Mouse (Mus musculus) limb, embryonic 15.5 days (tissue): ENCODE results near the gene Rnasek. TPM values are rescaled to one million over a fixed set of nuclear protein-coding genes. Genes with fewer than 3 reads are reported as not detected.

Experiments used
- ATAC-seq: fragments of 200-750 bp; cut with Nextera tagmentation; 2 replicates; pipeline ENCODE4 v1.8.0; 2017; ENCODE audit warnings: low read depth, moderate TSS enrichment; ENCODE audit not compliant: insufficient number of reproducible peaks, low FRiP score, low TSS enrichment
- H3K27ac ChIP-seq: fragments of 300-500 bp; sonication (generic); 2 replicates; pipeline ENCODE4 v1.5.1; 2015; ENCODE audit warnings: moderate library complexity, mild to moderate bottlenecking, inconsistent platforms
- H3K27me3 ChIP-seq: fragments of 300-500 bp; sonication (generic); 2 replicates; pipeline ENCODE4 v1.6.1; 2015; ENCODE audit warnings: inconsistent platforms
- H3K36me3 ChIP-seq: fragments of 300-500 bp; sonication (generic); 2 replicates; pipeline ENCODE4 v1.6.1; 2015; ENCODE audit warnings: inconsistent platforms
- H3K4me1 ChIP-seq: fragments of 300-500 bp; sonication (generic); 2 replicates; pipeline ENCODE4 v1.6.1; 2015; ENCODE audit warnings: inconsistent platforms
- H3K4me2 ChIP-seq: fragments of 300-500 bp; sonication (generic); 2 replicates; pipeline ENCODE4 v1.6.1; 2015; ENCODE audit warnings: mild to moderate bottlenecking, inconsistent platforms
- H3K4me3 ChIP-seq: fragments of 300-500 bp; sonication (generic); 2 replicates; pipeline ENCODE4 v1.5.1; 2015; ENCODE audit warnings: mild to moderate bottlenecking, inconsistent platforms
- H3K9ac ChIP-seq: fragments of 300-500 bp; sonication (generic); 2 replicates; pipeline ENCODE4 v1.6.1; 2015; ENCODE audit warnings: inconsistent platforms
- H3K9me3 ChIP-seq: fragments of 300-500 bp; sonication (generic); 2 replicates; pipeline ENCODE4 v1.6.1; 2016; ENCODE audit warnings: inconsistent platforms
- WGBS: fragments of 180-500 bp; shearing (Covaris S2); methylation state at CpG from one replicate; pipeline ENCODE4 v1.1.7; 2015; 5-methylcytosine and 5-hydroxymethylcytosine counted together
- polyA plus RNA-seq: library from polyadenylated mRNA; unstranded; fragments of >200 nt; fragmentation: Nextera tagmentation; extraction: Ambion mirVana; gene quantifications from 2 replicates; pipeline ENCODE4 v1.2.1, GENCODE M21; 2015

Rnasek gene
- 219 and 226 TPM in 2 replicates for polyA plus RNA-seq

GRCm38 (mm10) chr11:70239541-70240279, at the start of gene Rnasek, which contains the start of gene Gm21988:
Rnasek (minus strand) TSS chr11:70239842.
Gm21988 (minus strand) TSS chr11:70239830.
- Histone ChIP-seq H3K4me2 (peak within 1 kb of the TSS; percentile 88), H3K9ac (peak within 1 kb of the TSS; percentile 85), H3K4me1 (peaks cover 33% of the 10 kb centered on the region), H3K27ac (peak within 1 kb of the TSS; percentile 92), H3K4me3 (peak within 1 kb of the TSS; percentile 82), H3K36me3 (peaks cover 13% of the 10 kb centered on the region), H3K27me3 (no peaks in the 10 kb centered on the region), H3K9me3 (no peaks in the 10 kb centered on the region)
- peak; percentile 33 for ATAC-seq
- WGBS, result under 1% methylated on average over 30 of the region's 35 CpGs

GRCm38 (mm10) chr11:70289236-70289635, 49.6 kb upstream of the Rnasek start:
- ATAC-seq, result no peak
- Histone ChIP-seq H3K27me3 (no peaks in the 10 kb centered on the region), H3K27ac (no peak overlapping the region), H3K4me2 (no peak overlapping the region), H3K36me3 (no peaks in the 10 kb centered on the region), H3K9me3 (no peaks in the 10 kb centered on the region), H3K9ac (no peak overlapping the region), H3K4me3 (no peak overlapping the region), H3K4me1 (peaks cover 8% of the 10 kb centered on the region)
- 33% methylated on average over 6 of the region's 6 CpGs for WGBS

- Histone ChIP-seq H3K9me3 (no peaks in the 10 kb centered on the region), H3K4me1 (peaks cover 8% of the 10 kb centered on the region), H3K36me3 (no peaks in the 10 kb centered on the region), H3K4me3 (no peak overlapping the region), H3K9ac (no peak overlapping the region), H3K4me2 (no peak overlapping the region), H3K27ac (no peak overlapping the region), H3K27me3 (no peaks in the 10 kb centered on the region)
- ATAC-seq, result no peak
- WGBS, result 42% methylated on average over 10 of the region's 10 CpGs
These were observed 48.5 kb upstream of the Rnasek start for GRCm38 (mm10) chr11:70288102-70288501.

GRCm38 (mm10) chr11:70285686-70286085, 46.0 kb upstream of the Rnasek start:
- Histone ChIP-seq H3K4me3 (no peak overlapping the region), H3K27ac (no peak overlapping the region), H3K9ac (no peak overlapping the region), H3K4me2 (no peak overlapping the region), H3K27me3 (no peaks in the 10 kb centered on the region), H3K9me3 (no peaks in the 10 kb centered on the region), H3K4me1 (peaks cover 8% of the 10 kb centered on the region), H3K36me3 (no peaks in the 10 kb centered on the region)
- ATAC-seq, result no peak
- WGBS, result 62% methylated on average over 5 of the region's 5 CpGs

GRCm38 (mm10) chr11:70284757-70285156, 45.1 kb upstream of the Rnasek start:
- Histone ChIP-seq H3K27ac (no peak overlapping the region), H3K4me3 (no peak overlapping the region), H3K27me3 (no peaks in the 10 kb centered on the region), H3K9ac (no peak overlapping the region), H3K4me1 (peaks cover 12% of the 10 kb centered on the region), H3K36me3 (no peaks in the 10 kb centered on the region), H3K4me2 (no peak overlapping the region), H3K9me3 (no peaks in the 10 kb centered on the region)
- ATAC-seq, result no peak
- 57% methylated on average over 3 of the region's 3 CpGs for WGBS

DNA sequence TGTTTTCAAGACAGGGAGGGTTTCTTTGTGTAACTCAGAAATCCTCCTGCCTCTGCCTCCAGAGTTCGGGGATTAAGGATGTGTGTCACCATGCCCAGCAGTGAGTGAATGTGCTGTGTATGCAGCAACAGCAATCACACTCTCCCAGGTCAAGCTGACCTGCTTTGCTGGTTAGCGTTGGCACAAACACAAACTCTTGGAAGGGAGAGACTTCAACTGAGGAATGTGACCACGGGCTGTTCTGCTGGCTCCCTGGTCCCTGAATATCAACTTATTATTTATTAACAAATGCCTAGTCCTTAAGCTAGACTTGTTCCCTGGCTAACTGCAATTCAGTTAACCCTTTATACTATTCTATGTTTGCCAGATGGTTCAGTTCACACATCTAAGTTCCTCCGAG, 44.0 kb upstream of the Rnasek start:
- Histone ChIP-seq H3K4me3 (no peak overlapping the region), H3K4me2 (no peak overlapping the region), H3K27me3 (no peaks in the 10 kb centered on the region), H3K9ac (no peak overlapping the region), H3K36me3 (no peaks in the 10 kb centered on the region), H3K27ac (no peak overlapping the region), H3K9me3 (no peaks in the 10 kb centered on the region), H3K4me1 (peaks cover 7% of the 10 kb centered on the region)
- no peak for ATAC-seq
- 78% methylated on average over 4 of the region's 4 CpGs for WGBS

- no peak overlapping the region for H3K4me2 ChIP-seq
- no peaks in the 10 kb centered on the region for H3K9me3 ChIP-seq
- no peak overlapping the region for H3K4me3 ChIP-seq
- no peak overlapping the region for H3K9ac ChIP-seq
- no peaks in the 10 kb centered on the region for H3K36me3 ChIP-seq
- no peak for ATAC-seq
- WGBS, result 52% methylated on average over 3 of the region's 3 CpGs
- no peaks in the 10 kb centered on the region for H3K27me3 ChIP-seq
- H3K4me1 ChIP-seq, result 0 out of 2 replicates have a peak, but pooled peaks cover 4% of the 10 kb centered on the region
- H3K27ac ChIP-seq, result no peak overlapping the region
These were observed 40.8 kb upstream of the Rnasek start for GRCm38 (mm10) chr11:70280441-70280840.

GRCm38 (mm10) chr11:70278961-70279360, 39.3 kb upstream of the Rnasek start:
- H3K27me3 ChIP-seq, result no peaks in the 10 kb centered on the region
- 73% methylated on average over 3 of the region's 3 CpGs for WGBS
- no peak overlapping the region for H3K27ac ChIP-seq
- H3K36me3 ChIP-seq, result no peaks in the 10 kb centered on the region
- no peak overlapping the region for H3K4me3 ChIP-seq
- H3K4me1 ChIP-seq, result 0 out of 2 replicates have a peak, but pooled peaks cover 4% of the 10 kb centered on the region
- ATAC-seq, result no peak
- H3K4me2 ChIP-seq, result no peak overlapping the region
- no peak overlapping the region for H3K9ac ChIP-seq
- no peaks in the 10 kb centered on the region for H3K9me3 ChIP-seq

DNA sequence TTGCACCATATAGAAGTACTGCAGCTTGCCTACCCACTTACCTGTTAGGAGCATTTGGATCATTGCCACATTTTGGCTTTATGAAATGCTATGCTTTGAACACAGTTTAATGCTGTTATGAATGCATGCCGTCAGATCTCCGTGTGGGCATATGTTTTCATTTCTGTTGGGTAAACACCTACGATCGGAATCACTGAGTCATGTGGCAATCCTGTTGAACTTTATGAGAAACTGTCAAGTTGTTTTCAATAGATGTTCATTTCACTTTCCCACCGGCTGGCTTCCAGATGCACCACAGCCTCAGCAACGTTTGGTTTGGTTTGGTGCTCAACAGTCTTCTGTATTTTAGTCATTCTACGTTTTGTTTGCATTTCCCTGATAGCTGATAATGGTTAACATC, 32.0 kb upstream of the Rnasek start:
- Histone ChIP-seq H3K27me3 (no peaks in the 10 kb centered on the region), H3K4me3 (no peak overlapping the region), H3K9me3 (no peaks in the 10 kb centered on the region), H3K36me3 (no peaks in the 10 kb centered on the region), H3K27ac (no peak overlapping the region), H3K4me1 (peaks cover 4% of the 10 kb centered on the region; the same call in 1 of the 2 replicates), H3K4me2 (no peak overlapping the region), H3K9ac (no peak overlapping the region)
- WGBS, result 51% methylated on average over 7 of the region's 7 CpGs
- ATAC-seq, result no peak

- H3K27ac ChIP-seq, result peak overlapping the region; percentile 79
These were observed 26.8 kb upstream of the Rnasek start for GRCm38 (mm10) chr11:70266405-70266804.

DNA sequence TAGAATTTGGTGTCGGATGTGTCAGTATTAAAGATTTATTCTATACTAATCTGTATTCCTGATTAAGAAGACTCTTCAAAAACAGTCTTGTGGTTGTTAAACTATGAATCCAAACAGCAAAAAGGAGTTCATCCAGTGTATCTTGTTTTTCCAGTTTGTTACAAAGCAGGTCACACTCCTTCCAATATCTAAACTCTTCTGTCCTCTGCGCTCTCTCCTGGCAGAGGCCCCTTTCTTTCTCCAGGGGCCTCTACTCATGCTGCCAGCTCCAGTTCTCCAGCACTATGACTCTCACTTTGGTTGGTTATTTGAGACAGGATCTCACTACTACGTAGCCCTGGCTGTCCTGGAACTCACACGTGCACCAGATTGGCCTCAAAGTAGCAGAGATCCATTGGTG, 26.2 kb upstream of the Rnasek start:
- no peaks in the 10 kb centered on the region for H3K9me3 ChIP-seq
- peak; percentile 52; the same call in 1 of the 2 replicates for ATAC-seq
- 55% methylated on average over 4 of the region's 4 CpGs for WGBS
- no peak overlapping the region for H3K9ac ChIP-seq
- H3K27me3 ChIP-seq, result no peaks in the 10 kb centered on the region
- peaks cover 18% of the 10 kb centered on the region for H3K4me1 ChIP-seq
- H3K36me3 ChIP-seq, result no peaks in the 10 kb centered on the region
- no peak overlapping the region for H3K4me2 ChIP-seq
- peak overlapping the region; percentile 79 for H3K27ac ChIP-seq
- no peak overlapping the region for H3K4me3 ChIP-seq

More at GRCm38 (mm10) chr11:70266405-70266804, 26.8 kb upstream of the Rnasek start:
- Histone ChIP-seq H3K27me3 (no peaks in the 10 kb centered on the region), H3K9me3 (no peaks in the 10 kb centered on the region), H3K4me3 (no peak overlapping the region), H3K36me3 (no peaks in the 10 kb centered on the region), H3K9ac (no peak overlapping the region), H3K4me1 (peaks cover 18% of the 10 kb centered on the region), H3K4me2 (no peak overlapping the region)
- 42% methylated on average over 1 of the region's 1 CpGs for WGBS
- peak; percentile 76 for ATAC-seq

DNA sequence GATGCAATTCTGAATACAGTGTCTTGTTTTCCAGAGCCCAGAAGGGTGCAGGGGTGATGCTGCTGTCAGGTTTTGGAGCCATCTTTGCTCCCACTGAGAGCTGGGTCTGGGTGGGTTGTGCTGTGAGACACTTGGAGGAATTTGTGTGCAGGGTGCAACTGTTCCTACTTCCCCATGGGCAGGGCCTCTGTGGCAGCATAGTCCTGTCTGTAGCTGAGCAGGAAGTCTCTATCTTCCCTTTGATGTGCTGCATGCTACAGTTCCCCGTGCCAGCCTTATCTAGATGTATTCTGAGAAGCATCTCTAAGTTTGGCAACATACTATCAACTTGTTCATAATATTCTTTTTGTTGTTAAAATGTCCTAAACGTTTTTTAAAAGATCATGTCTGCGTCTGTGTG, 25.6 kb upstream of the Rnasek start:
- H3K27ac ChIP-seq, result peak overlapping the region; percentile 79
- no peak overlapping the region for H3K4me2 ChIP-seq
- peaks cover 18% of the 10 kb centered on the region for H3K4me1 ChIP-seq
- WGBS, result 42% methylated on average over 3 of the region's 3 CpGs
- H3K36me3 ChIP-seq, result no peaks in the 10 kb centered on the region
- no peak overlapping the region for H3K4me3 ChIP-seq
- no peak for ATAC-seq
- no peaks in the 10 kb centered on the region for H3K27me3 ChIP-seq
- no peak overlapping the region for H3K9ac ChIP-seq
- no peaks in the 10 kb centered on the region for H3K9me3 ChIP-seq
